Mouse (Mus musculus): Measurements from ENCODE around the gene Hsph1. TPM values are rescaled to one million over a fixed set of nuclear protein-coding genes. Genes with fewer than 3 reads are reported as not detected.
A peak's percentile ranks its signal among the peaks of the same experiment; 100 is the strongest.

Gene Hsph1
- 2.4 and 2.8 TPM in 2 replicates for polyA plus RNA-seq (2012)

DNA sequence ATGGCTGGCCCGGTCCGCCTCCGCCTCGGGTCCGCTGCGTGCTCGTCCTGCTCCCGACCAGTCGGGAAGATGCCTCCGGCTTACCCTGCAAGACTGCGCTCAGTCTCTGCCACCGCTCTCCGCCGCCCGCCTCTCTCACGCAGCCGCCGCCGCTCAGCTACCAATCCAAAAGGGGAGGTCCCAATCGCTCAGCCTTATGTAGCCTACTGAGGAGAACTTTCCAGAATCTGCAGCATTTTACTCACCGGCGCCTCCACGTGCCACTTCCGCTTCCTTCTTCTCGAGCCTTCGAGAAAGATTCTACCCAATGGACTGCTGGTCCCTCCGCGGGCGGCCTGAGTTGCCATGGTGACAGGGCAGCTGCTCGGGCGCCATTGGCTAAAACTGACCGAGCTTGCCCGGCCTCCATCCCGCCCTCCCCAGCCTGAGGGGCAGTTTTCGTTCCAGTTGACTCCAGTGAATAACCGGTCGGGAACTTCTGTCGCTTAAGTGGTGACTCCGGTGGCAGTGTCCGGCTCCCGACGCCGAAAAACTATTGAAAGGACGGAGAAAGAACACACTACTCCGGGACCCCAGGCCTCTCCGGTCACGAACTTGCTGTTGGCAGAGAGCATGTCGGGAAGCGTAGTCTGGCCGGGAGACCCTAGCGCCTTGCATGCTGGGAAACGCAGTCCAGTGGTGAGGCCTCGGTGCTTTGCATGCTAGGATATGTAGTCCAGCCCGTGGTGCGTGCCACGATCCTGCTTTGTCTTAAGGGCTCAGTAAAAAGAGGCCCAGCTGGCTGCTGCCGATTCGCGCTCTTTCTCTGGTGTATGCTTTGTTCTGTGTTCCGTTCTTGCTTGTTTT is at the start of gene Hsph1:
TSS of gene Hsph1 (minus strand) at position 302 of the 846 bp plus-strand sequence.
- Histone ChIP-seq H3K4me1 (ENCODE audit: control insufficient read depth) (peaks cover 51% of the 10 kb centered on the region), H3K9me3 (ENCODE audit: control insufficient read depth, low read length) (no peaks in the 10 kb centered on the region), H3K4me3 (replicated peaks) (peak within 1 kb of the TSS; percentile 97), H3K36me3 (ENCODE audit: control insufficient read depth) (peaks cover 27% of the 10 kb centered on the region), H3K27me3 (ENCODE audit: control insufficient read depth) (no peaks in the 10 kb centered on the region)
- TF ChIP-seq TAL1 (IDR thresholded peaks at IDR 0.05; ENCODE audit: low read length): no peak
- TF ChIP-seq GATA1 (IDR thresholded peaks at IDR 0.05; ENCODE audit: low read length): no peak

- Histone ChIP-seq H3K4me1 (ENCODE audit: control insufficient read depth) (peaks cover 21% of the 10 kb centered on the region), H3K4me3 (replicated peaks) (no peak overlapping the region), H3K9me3 (ENCODE audit: control insufficient read depth, low read length) (no peaks in the 10 kb centered on the region), H3K27me3 (ENCODE audit: control insufficient read depth) (peaks cover 5% of the 10 kb centered on the region), H3K36me3 (ENCODE audit: control insufficient read depth) (no peaks in the 10 kb centered on the region)
- TF ChIP-seq GATA1 (IDR thresholded peaks at IDR 0.05; ENCODE audit: low read length): no peak
- TF ChIP-seq TAL1 (IDR thresholded peaks at IDR 0.05; ENCODE audit: low read length): no peak
Measured at GRCm38 (mm10) chr5:149680946-149681345, 44.8 kb upstream of the Hsph1 start.

GRCm38 (mm10) chr5:149679886-149680285 is 43.7 kb upstream of the Hsph1 start:
- Histone ChIP-seq H3K4me1 (ENCODE audit: control insufficient read depth) (peaks cover 21% of the 10 kb centered on the region), H3K27me3 (ENCODE audit: control insufficient read depth) (peaks cover 5% of the 10 kb centered on the region), H3K36me3 (ENCODE audit: control insufficient read depth) (no peaks in the 10 kb centered on the region), H3K4me3 (replicated peaks) (no peak overlapping the region), H3K9me3 (ENCODE audit: control insufficient read depth, low read length) (no peaks in the 10 kb centered on the region)
- TF ChIP-seq GATA1 (IDR thresholded peaks at IDR 0.05; ENCODE audit: low read length) (no peak), TAL1 (IDR thresholded peaks at IDR 0.05; ENCODE audit: low read length) (no peak)

GRCm38 (mm10) chr5:149679362-149679761 is 43.2 kb upstream of the Hsph1 start:
- H3K9me3 ChIP-seq (ENCODE audit: control insufficient read depth, low read length): no peaks in the 10 kb centered on the region
- peaks cover 5% of the 10 kb centered on the region for H3K27me3 ChIP-seq (ENCODE audit: control insufficient read depth)
- peak overlapping the region; percentile 87 for H3K4me3 ChIP-seq (replicated peaks)
- H3K4me1 ChIP-seq (ENCODE audit: control insufficient read depth): peaks cover 21% of the 10 kb centered on the region
- H3K36me3 ChIP-seq (ENCODE audit: control insufficient read depth): no peaks in the 10 kb centered on the region
- no peak for TF ChIP-seq TAL1 (IDR thresholded peaks at IDR 0.05; ENCODE audit: low read length)
- no peak for TF ChIP-seq GATA1 (IDR thresholded peaks at IDR 0.05; ENCODE audit: low read length)

DNA sequence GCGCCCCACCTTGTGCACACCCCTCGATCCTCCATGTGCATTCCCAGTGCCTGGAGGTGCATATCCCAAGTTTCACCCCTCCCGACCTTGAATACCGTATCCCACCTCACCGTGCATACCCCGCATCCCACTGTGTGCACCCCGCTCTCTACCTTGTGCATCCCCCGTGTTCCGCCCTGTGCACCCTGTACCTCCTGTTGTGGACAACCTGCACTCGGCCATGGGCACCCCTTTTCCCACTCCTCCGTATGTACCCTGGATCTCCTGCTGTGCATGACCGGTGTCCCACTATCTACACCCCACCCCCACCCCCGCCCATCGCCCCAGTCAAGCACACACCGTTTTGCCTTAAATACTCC is 42.8 kb upstream of the Hsph1 start:
- Histone ChIP-seq H3K4me1 (ENCODE audit: control insufficient read depth) (peaks cover 20% of the 10 kb centered on the region), H3K27me3 (ENCODE audit: control insufficient read depth) (peaks cover 5% of the 10 kb centered on the region), H3K36me3 (ENCODE audit: control insufficient read depth) (no peaks in the 10 kb centered on the region), H3K9me3 (ENCODE audit: control insufficient read depth, low read length) (no peaks in the 10 kb centered on the region), H3K4me3 (replicated peaks) (peak overlapping the region; percentile 87)
- TF ChIP-seq TAL1 (IDR thresholded peaks at IDR 0.05; ENCODE audit: low read length): no peak
- no peak for TF ChIP-seq GATA1 (IDR thresholded peaks at IDR 0.05; ENCODE audit: low read length)

GRCm38 (mm10) chr5:149678100-149678989 is 42.2 kb upstream of the Hsph1 start, which contains the start of gene B3glct:
Gene B3glct, plus strand, starts transcription at chr5:149678230.
- TF ChIP-seq GATA1 (IDR thresholded peaks at IDR 0.05; ENCODE audit: low read length): no peak
- no peak for TF ChIP-seq TAL1 (IDR thresholded peaks at IDR 0.05; ENCODE audit: low read length)
- H3K4me3 ChIP-seq (replicated peaks): peak within 1 kb of the TSS; percentile 87
- no peaks in the 10 kb centered on the region for H3K36me3 ChIP-seq (ENCODE audit: control insufficient read depth)
- H3K27me3 ChIP-seq (ENCODE audit: control insufficient read depth): peaks cover 5% of the 10 kb centered on the region
- H3K9me3 ChIP-seq (ENCODE audit: control insufficient read depth, low read length): no peaks in the 10 kb centered on the region
- H3K4me1 ChIP-seq (ENCODE audit: control insufficient read depth): peaks cover 20% of the 10 kb centered on the region

- TF ChIP-seq TAL1 (IDR thresholded peaks at IDR 0.05; ENCODE audit: low read length) (no peak), GATA1 (IDR thresholded peaks at IDR 0.05; ENCODE audit: low read length) (no peak)
Measured at GRCm38 (mm10) chr5:149677196-149677595, 41.0 kb upstream of the Hsph1 start.

GRCm38 (mm10) chr5:149663417-149663816 is 27.2 kb upstream of the Hsph1 start:
- Histone ChIP-seq H3K27me3 (ENCODE audit: control insufficient read depth) (no peaks in the 10 kb centered on the region), H3K36me3 (ENCODE audit: control insufficient read depth) (no peaks in the 10 kb centered on the region), H3K4me3 (replicated peaks) (no peak overlapping the region), H3K4me1 (ENCODE audit: control insufficient read depth) (no peaks in the 10 kb centered on the region), H3K9me3 (ENCODE audit: control insufficient read depth, low read length) (peaks cover 8% of the 10 kb centered on the region)
- TF ChIP-seq GATA1 (IDR thresholded peaks at IDR 0.05; ENCODE audit: low read length) (no peak), TAL1 (IDR thresholded peaks at IDR 0.05; ENCODE audit: low read length) (no peak)

More at GRCm38 (mm10) chr5:149677196-149677595, 41.0 kb upstream of the Hsph1 start:
- Histone ChIP-seq H3K9me3 (ENCODE audit: control insufficient read depth, low read length) (no peaks in the 10 kb centered on the region), H3K27me3 (ENCODE audit: control insufficient read depth) (peaks cover 5% of the 10 kb centered on the region), H3K36me3 (ENCODE audit: control insufficient read depth) (no peaks in the 10 kb centered on the region), H3K4me1 (ENCODE audit: control insufficient read depth) (peaks cover 20% of the 10 kb centered on the region), H3K4me3 (replicated peaks) (no peak overlapping the region)

GRCm38 (mm10) chr5:149662980-149663379 is 26.8 kb upstream of the Hsph1 start:
- TF ChIP-seq TAL1 (IDR thresholded peaks at IDR 0.05; ENCODE audit: low read length): no peak
- no peak for TF ChIP-seq GATA1 (IDR thresholded peaks at IDR 0.05; ENCODE audit: low read length)

More at GRCm38 (mm10) chr5:149662980-149663379, 26.8 kb upstream of the Hsph1 start:
- Histone ChIP-seq H3K9me3 (ENCODE audit: control insufficient read depth, low read length) (peaks cover 8% of the 10 kb centered on the region), H3K27me3 (ENCODE audit: control insufficient read depth) (no peaks in the 10 kb centered on the region), H3K4me3 (replicated peaks) (no peak overlapping the region), H3K36me3 (ENCODE audit: control insufficient read depth) (no peaks in the 10 kb centered on the region), H3K4me1 (ENCODE audit: control insufficient read depth) (no peaks in the 10 kb centered on the region)

Measured in erythroblast, embryonic 14.5 days (primary cell).